Mouse (Mus musculus): ENCODE results near the gene 6430531B16Rik. TPM values are rescaled to one million over a fixed set of nuclear protein-coding genes. Genes with fewer than 3 reads are reported as not detected.

6430531B16Rik gene
- 0.55 and 0.76 TPM in 2 replicates for polyA plus RNA-seq (2012; rRNA removed)

DNA sequence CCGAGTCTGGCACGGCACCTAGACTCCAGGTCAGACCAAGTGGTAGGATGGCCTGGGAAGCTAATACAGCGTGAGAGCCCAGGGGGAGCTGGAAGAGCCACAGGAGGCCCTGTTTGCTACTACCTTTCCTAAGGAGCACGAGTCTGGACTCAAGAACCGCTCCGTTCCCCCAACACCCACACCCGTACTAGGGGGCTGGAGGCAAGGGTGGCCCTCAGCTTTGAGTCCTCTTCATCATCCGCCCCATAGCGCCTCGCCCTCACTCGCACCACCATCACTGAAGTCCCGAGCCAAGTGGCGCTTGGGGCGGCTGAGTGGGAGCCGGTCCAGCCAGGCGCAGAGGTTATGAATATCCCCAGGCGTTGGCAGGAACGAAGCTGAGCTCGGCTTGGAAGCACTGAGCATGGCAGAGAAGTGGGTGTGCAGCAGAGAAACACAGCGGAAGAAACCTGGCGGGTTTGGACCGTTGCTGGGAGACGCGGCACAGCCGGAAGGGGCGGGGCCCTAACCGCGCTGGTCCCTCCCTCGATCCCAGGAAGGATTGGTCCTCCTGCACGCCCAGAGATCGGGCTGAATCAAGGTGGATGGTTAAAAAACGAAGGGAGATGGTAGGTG is at the start of gene 6430531B16Rik:
6430531B16Rik (minus strand) TSS at position 478 of the 615 bp plus-strand sequence.
- DNase-seq (ENCODE audit: low read depth), result peak; percentile 94
- TF ChIP-seq CTCF (IDR thresholded peaks at IDR 0.05; ENCODE audit: borderline replicate concordance, extremely low read depth, insufficient read depth, insufficient read length) (no peak), POLR2A (IDR thresholded peaks at IDR 0.05; ENCODE audit: borderline replicate concordance, extremely low read depth, insufficient read depth, insufficient read length, poor library complexity, severe bottlenecking) (no peak)

DNA sequence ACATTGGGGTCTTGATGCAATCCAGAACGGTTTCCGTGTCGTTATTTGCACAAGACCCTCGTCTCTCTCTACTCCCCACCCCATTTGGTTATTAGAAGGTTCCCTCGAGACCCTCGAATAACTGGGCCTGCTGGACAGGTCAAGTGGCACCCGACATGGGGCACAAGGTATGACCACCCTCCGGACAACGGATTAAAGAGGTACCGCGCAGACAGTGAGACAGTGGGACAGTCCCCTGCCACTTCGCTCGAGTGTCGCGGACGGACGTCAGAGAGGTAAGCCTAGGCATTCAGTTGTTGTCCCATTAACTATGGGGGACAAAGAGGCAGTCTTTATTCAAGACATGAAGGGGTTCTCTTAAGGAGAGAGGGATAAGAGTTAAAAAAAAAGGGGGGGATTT is 32.8 kb upstream of the 6430531B16Rik start:
- TF ChIP-seq POLR2A (IDR thresholded peaks at IDR 0.05; ENCODE audit: borderline replicate concordance, extremely low read depth, insufficient read depth, insufficient read length, poor library complexity, severe bottlenecking), result no peak
- no peak for DNase-seq (ENCODE audit: low read depth)

DNA sequence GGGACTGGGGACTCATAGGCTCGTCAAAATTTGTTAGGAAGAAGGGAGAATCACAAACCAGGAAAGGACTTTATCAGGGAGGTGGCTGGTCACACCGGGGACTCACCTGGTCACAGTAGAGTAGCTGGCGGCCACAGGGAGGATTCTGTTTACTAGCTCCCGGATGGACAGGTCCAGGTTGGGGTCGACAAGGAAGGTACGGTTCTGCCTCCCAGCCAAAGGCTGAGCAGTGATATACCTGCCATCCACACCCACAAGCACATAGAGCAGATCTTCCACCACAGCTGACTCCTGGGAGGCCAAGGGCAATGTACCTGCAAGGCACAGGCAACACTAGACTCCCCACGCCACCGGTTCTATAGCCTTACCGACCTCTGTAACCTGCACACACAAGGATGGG is 29.2 kb upstream of the 6430531B16Rik start:
- no peak for DNase-seq (ENCODE audit: low read depth)
- TF ChIP-seq POLR2A (IDR thresholded peaks at IDR 0.05; ENCODE audit: borderline replicate concordance, extremely low read depth, insufficient read depth, insufficient read length, poor library complexity, severe bottlenecking) (no peak), CTCF (IDR thresholded peaks at IDR 0.05; ENCODE audit: borderline replicate concordance, extremely low read depth, insufficient read depth, insufficient read length) (no peak)

DNA sequence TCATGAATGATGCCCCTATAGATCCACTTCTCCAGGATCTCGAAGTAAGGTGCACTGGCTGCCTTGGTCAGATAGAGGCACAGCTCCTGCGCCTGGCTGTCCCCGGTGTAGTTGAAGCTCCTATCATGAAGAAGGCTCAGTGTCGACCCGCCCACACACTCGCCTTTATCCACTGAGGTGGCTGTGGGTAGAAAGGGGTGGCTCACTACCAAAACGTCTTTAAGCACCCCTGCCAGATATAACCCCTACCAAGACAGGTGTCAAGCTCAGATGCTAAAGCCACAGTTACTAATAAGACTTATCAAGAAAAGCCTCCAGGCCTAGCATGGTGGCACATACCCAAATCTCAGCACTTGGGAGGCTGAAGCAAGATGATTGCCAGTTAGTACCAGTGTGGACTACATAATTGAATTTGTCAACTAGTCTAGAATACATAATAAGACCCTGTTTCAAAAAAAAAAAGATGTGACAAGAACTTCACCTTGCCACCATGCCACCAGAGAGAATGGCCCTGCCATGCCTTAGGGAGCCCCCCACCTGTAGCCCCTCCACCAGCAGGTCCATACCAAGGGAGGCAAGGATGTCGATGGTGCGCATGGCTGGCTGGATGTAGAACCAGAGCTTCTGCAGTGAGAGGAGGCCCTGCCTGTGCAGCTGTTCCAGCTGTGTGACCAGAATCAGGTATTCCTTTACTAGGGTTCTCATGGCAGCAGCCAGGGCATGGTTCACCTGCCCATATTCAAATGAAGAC is 28.5 kb upstream of the 6430531B16Rik start:
- no peak for DNase-seq (ENCODE audit: low read depth)
- TF ChIP-seq POLR2A (IDR thresholded peaks at IDR 0.05; ENCODE audit: borderline replicate concordance, extremely low read depth, insufficient read depth, insufficient read length, poor library complexity, severe bottlenecking) (no peak), CTCF (IDR thresholded peaks at IDR 0.05; ENCODE audit: borderline replicate concordance, extremely low read depth, insufficient read depth, insufficient read length) (no peak)

DNA sequence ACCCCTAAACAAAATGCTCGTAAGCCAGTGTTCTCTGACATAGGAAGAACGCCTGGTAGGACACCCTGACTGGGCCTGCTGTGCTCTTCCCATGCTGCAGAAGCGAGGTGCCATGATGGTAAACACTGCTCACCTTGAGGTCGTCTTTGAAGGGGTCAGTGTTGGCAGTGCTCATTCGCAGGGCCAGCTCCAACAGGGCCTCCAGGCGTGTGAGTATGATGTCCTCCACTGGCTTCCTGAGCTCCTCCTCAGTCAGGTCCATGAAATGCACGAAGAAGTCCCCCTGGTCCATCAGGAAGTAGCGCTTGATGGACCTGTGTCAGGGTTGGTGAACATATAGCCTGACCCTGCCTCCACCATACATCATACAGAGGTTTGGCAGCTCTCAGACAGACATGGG is 26.1 kb upstream of the 6430531B16Rik start:
- DNase-seq (ENCODE audit: low read depth), result no peak
- TF ChIP-seq POLR2A (IDR thresholded peaks at IDR 0.05; ENCODE audit: borderline replicate concordance, extremely low read depth, insufficient read depth, insufficient read length, poor library complexity, severe bottlenecking) (no peak), CTCF (IDR thresholded peaks at IDR 0.05; ENCODE audit: borderline replicate concordance, extremely low read depth, insufficient read depth, insufficient read length) (no peak)

DNA sequence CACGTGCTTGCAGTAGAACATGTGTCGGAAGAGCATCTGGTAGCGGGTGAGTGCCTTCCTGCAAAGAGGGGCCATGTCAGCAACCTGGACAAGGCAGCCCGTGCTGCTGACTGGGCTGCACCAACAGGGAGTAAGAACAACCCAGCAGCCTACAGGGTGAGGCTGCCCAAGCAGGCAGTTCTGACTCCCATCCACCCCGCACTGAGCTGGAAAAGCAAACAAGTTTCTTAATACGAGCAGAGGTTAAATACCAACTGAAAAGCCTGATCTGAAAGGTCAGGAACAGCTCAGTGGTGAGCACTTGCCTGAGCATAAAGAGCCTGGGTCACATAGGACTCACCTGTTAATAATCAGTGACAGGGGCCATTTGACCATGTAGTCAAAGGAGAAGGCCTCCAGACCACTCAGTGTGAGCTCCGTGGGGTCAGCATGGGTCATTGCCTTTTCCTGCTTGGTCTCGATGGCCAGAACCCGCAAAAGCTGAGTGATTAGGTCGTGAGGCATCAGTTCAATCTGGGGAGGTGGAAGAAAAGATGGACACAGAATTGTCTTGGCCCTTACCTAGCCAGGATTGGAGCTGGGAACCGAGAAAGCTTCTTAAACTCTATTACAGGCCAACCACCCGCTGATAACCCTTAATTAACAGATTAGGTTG is 22.7 kb upstream of the 6430531B16Rik start:
- TF ChIP-seq CTCF (IDR thresholded peaks at IDR 0.05; ENCODE audit: borderline replicate concordance, extremely low read depth, insufficient read depth, insufficient read length), result no peak
- TF ChIP-seq POLR2A (IDR thresholded peaks at IDR 0.05; ENCODE audit: borderline replicate concordance, extremely low read depth, insufficient read depth, insufficient read length, poor library complexity, severe bottlenecking), result no peak
- DNase-seq (ENCODE audit: low read depth), result no peak

DNA sequence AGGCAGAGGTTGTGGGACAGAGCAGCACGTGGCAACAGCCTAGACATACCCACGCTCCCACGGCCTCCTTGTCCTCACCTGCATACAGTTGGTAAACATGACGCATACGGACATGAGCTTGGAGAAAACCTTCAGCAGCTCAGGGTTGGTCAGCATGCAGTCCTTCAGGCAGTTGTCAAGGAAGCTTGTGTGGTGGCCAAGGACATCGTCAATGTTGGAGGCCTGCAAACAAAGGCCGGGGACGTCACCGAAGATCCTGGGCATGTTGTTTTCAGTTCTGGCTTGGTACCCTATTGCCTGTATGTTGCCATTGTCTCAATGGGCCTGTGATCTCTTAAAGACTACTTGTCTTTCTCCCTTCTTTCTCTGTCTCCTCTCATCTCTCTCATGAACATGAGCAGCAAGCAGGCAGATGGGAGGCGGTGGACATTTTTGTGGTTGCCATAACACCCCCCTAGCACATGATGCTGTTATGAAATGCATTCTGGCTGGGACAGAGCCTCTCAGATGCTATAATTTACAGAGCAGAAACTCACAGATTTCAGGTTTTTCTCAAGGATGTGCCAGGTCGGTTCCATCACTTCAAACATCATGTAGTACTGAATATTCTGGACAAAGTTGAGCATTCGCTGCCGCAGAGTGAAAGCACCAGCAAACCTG is 20.3 kb upstream of the 6430531B16Rik start:
- DNase-seq (ENCODE audit: low read depth), result no peak
- TF ChIP-seq POLR2A (IDR thresholded peaks at IDR 0.05; ENCODE audit: borderline replicate concordance, extremely low read depth, insufficient read depth, insufficient read length, poor library complexity, severe bottlenecking) (no peak), CTCF (IDR thresholded peaks at IDR 0.05; ENCODE audit: borderline replicate concordance, extremely low read depth, insufficient read depth, insufficient read length) (no peak)

DNA sequence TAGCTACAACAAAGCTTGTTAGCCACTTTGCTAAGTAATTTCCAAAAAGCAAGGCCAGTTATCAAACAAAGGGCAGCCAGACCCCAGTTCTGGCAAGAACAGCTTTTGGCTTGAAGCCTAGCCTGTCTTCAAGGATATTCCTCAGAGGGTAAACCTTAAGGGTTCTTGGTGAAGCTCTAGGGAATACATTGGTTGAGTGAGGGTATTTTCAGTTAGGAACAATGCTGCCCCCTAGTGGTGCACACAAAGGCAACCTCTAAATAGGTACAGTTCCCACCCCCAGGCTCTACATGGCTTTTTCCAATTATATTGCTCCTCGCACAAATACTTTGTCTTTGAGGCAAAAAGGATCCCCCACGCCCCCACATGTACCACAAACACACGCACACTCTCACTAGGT is 16.1 kb upstream of the 6430531B16Rik start:
- TF ChIP-seq CTCF (IDR thresholded peaks at IDR 0.05; ENCODE audit: borderline replicate concordance, extremely low read depth, insufficient read depth, insufficient read length), result peak; percentile 79
- no peak for TF ChIP-seq POLR2A (IDR thresholded peaks at IDR 0.05; ENCODE audit: borderline replicate concordance, extremely low read depth, insufficient read depth, insufficient read length, poor library complexity, severe bottlenecking)
- peak; percentile 83 for DNase-seq (ENCODE audit: low read depth)

DNA sequence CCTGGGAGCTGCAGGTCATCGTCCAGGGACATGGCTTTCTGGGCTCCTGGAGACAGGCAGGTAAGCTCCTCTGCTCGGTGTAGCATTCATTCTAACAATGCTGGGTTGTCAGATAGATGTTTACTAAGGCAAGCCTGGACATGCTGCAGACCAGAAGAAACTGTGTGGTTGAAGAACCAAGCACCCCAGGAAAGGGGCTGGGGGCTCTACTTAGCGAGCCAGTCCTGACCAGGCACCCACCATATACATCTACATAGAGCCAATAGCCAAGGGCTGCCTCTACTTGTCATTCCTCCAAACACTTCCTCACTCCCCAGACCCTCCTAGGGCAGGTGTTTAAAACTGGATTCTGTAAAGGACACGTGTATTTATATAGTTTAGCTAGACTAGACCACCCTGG is 15.6 kb upstream of the 6430531B16Rik start:
- no peak for DNase-seq (ENCODE audit: low read depth)
- no peak for TF ChIP-seq CTCF (IDR thresholded peaks at IDR 0.05; ENCODE audit: borderline replicate concordance, extremely low read depth, insufficient read depth, insufficient read length)
- TF ChIP-seq POLR2A (IDR thresholded peaks at IDR 0.05; ENCODE audit: borderline replicate concordance, extremely low read depth, insufficient read depth, insufficient read length, poor library complexity, severe bottlenecking), result no peak

DNA sequence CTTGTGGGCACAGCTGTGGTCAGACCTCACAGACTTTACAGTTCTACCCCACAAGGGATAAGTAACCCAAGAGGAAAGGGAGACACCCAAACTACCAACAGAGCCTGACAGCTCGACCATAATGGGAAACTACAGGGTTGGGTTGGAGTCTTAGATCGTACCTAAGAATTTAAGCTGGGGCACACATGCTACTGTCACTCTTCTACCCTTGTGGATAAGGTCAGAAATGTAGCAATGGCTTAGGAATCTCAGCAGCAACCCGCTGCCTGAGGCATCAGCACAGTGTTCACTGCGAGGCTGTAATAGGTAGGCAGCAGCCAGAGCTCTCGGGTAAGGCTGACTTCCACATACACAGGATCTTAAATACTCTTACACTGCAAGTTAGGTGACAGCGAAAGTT is 15.0 kb upstream of the 6430531B16Rik start:
- DNase-seq (ENCODE audit: low read depth), result no peak
- TF ChIP-seq POLR2A (IDR thresholded peaks at IDR 0.05; ENCODE audit: borderline replicate concordance, extremely low read depth, insufficient read depth, insufficient read length, poor library complexity, severe bottlenecking), result no peak
- TF ChIP-seq CTCF (IDR thresholded peaks at IDR 0.05; ENCODE audit: borderline replicate concordance, extremely low read depth, insufficient read depth, insufficient read length), result no peak

DNA sequence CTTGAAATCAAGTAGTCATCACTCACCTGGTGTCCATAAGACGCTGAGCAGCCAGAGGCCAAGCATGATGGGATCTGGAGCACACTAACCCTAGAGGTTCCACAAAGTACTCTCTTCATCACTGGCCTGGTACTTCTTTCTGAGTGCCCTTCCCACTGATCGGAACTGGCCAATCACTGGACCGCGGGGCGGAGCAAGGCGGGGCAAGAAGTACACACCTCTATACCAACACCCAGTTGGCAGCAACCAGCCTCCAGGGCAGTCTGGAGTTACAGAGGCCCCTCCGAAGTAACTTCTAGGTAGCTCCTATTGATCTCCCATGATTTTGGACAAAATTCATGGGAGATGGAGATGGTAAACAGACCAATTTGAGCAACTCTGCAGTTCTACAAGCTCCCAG is 13.9 kb upstream of the 6430531B16Rik start, which contains the start of gene Adam8:
Adam8 (minus strand) TSS at position 157 of the 400 bp plus-strand sequence.
- peak; percentile 4 for DNase-seq (ENCODE audit: low read depth)
- TF ChIP-seq POLR2A (IDR thresholded peaks at IDR 0.05; ENCODE audit: borderline replicate concordance, extremely low read depth, insufficient read depth, insufficient read length, poor library complexity, severe bottlenecking) (no peak), CTCF (IDR thresholded peaks at IDR 0.05; ENCODE audit: borderline replicate concordance, extremely low read depth, insufficient read depth, insufficient read length) (no peak)
